Mouse (Mus musculus) megakaryocyte, adult 5-6 weeks (primary cell): ENCODE measurements around the gene Vmn1r45. TPM values are rescaled to one million over a fixed set of nuclear protein-coding genes. Genes with fewer than 3 reads are reported as not detected.
"Not testable (repeated sequence)": the region's sequence is repeated elsewhere in the genome, so short reads cannot be mapped to it uniquely, and the experiment has no call there.

ENCODE experiments used
- ATAC-seq: 2 replicates; pipeline ENCODE4 v1.8.0; 2016; ENCODE audit warnings: mild to moderate bottlenecking, inconsistent platforms; ENCODE audit not compliant: poor library complexity, severe bottlenecking
- total RNA-seq, 2 experiments: library from RNA; stranded (forward) in 1 of 2; stranded (reverse) in 1 of 2; fragments of 153-499, 151-499 nt in 1 of 2; fragments of 221-1000, 200-1000 nt in 1 of 2; gene quantifications; 2 replicates each; pipeline versions ENCODE4 v1.2.3 to v1.2.4; 2015 to 2017

The Vmn1r45 gene
- total RNA-seq (2015), result not detected in 2 replicates
- total RNA-seq (2017), result not detected in 2 replicates

- not testable (repeated sequence) for ATAC-seq
Observed at GRCm38 (mm10) chr6:89940498-89940897, at the start of gene Vmn1r45. Vmn1r45 (minus strand) TSS chr6:89940598.

DNA sequence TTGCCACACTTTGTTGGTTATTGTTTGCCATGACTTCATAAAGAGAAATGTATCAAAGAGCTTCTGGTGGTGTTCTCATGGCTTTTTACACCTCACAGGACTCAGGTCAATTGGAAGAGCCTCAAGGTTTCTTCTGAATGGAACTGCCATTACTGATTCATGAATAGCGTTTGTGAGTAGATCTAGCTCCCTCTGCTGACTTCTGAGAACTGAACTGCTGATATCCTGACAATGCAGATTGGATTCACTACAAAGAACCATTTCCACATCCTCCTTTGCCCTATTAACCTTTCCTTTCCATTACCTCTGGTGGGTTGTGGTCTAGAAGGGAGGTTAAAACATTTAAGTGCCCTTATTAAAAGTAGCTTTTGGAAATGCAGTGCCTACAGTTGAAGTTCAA, 45.6 kb upstream of the Vmn1r45 start:
- no peak for ATAC-seq

- no peak for ATAC-seq
Observed at GRCm38 (mm10) chr6:89969013-89969412, 28.6 kb upstream of the Vmn1r45 start, which contains the start of gene Vmn1r46. Vmn1r46 (plus strand) TSS chr6:89969313.

- no peak for ATAC-seq
Observed at GRCm38 (mm10) chr6:89966341-89966740, 25.9 kb upstream of the Vmn1r45 start.

- no peak for ATAC-seq
Observed at GRCm38 (mm10) chr6:89953556-89953955, 13.2 kb upstream of the Vmn1r45 start.

DNA sequence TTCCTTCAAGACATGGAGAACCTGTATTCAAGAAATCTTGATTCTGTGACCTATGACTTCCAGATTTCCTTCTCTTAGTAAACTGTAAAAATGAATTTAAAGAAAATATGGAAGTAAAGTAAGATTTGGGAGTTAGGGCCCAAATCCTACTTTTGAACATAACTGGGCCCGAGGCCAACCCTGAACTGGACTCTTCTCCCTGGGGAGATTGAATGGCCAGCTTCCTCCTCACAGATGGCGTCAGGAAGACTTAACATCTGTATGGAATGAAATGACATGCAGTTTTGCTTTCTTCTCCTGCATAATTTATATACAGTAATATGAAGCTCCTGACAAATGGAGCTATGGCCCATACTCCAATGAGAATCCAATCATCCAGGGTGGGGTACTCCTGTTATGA, 528 bp upstream of the Vmn1r45 start:
- no peak for ATAC-seq

- no peak for ATAC-seq
Observed at GRCm38 (mm10) chr6:89883812-89884211, 56.6 kb downstream of the Vmn1r45 start.

GRCm38 (mm10) chr6:89883360-89883759, 57.0 kb downstream of the Vmn1r45 start, which contains the start of gene Vmn1r44:
Vmn1r44 (plus strand) TSS chr6:89883660.
- no peak for ATAC-seq

Other genes starting within 250 kb of the Vmn1r45 start
- gene Vmn1r40, start 233.1 kb downstream of the Vmn1r45 start, total RNA-seq (2015), result not detected in 2 replicates
- gene Vmn1r40, start 233.1 kb downstream of the Vmn1r45 start, total RNA-seq (2017), result not detected in 2 replicates
- not detected in 2 replicates for gene Vmn1r41, start 199.8 kb downstream of the Vmn1r45 start, total RNA-seq (2015)
- gene Vmn1r41, start 199.8 kb downstream of the Vmn1r45 start, total RNA-seq (2017), result not detected in 2 replicates
- gene Vmn1r42, start 64.2 kb downstream of the Vmn1r45 start, total RNA-seq (2015), result not detected in 2 replicates
- not detected in 2 replicates for gene Vmn1r42, start 64.2 kb downstream of the Vmn1r45 start, total RNA-seq (2017)
- gene Vmn1r43, start 64.2 kb downstream of the Vmn1r45 start, total RNA-seq (2015), result not detected in 2 replicates
- gene Vmn1r43, start 64.2 kb downstream of the Vmn1r45 start, total RNA-seq (2017), result not detected in 2 replicates
- not detected in 2 replicates for gene Vmn1r44, start 56.9 kb downstream of the Vmn1r45 start, total RNA-seq (2015)
- not detected in 2 replicates for gene Vmn1r44, start 56.9 kb downstream of the Vmn1r45 start, total RNA-seq (2017)
- not detected in 2 replicates for gene Vmn1r46, start 28.7 kb upstream of the Vmn1r45 start, total RNA-seq (2015)
- gene Vmn1r46, start 28.7 kb upstream of the Vmn1r45 start, total RNA-seq (2017), result not detected in 2 replicates
- gene Vmn1r47, start 75.5 kb upstream of the Vmn1r45 start, total RNA-seq (2015), result not detected in 2 replicates
- gene Vmn1r47, start 75.5 kb upstream of the Vmn1r45 start, total RNA-seq (2017), result not detected in 2 replicates
- not detected in 2 replicates for gene Vmn1r48, start 96.2 kb upstream of the Vmn1r45 start, total RNA-seq (2015)
- gene Vmn1r48, start 96.2 kb upstream of the Vmn1r45 start, total RNA-seq (2017), result not detected in 2 replicates
- not detected in 2 replicates for gene Vmn1r49, start 137.9 kb upstream of the Vmn1r45 start, total RNA-seq (2015)
- not detected in 2 replicates for gene Vmn1r49, start 137.9 kb upstream of the Vmn1r45 start, total RNA-seq (2017)
- not detected in 2 replicates for gene Vmn1r50, start 160.8 kb upstream of the Vmn1r45 start, total RNA-seq (2015)
- not detected in 2 replicates for gene Vmn1r50, start 160.8 kb upstream of the Vmn1r45 start, total RNA-seq (2017)
- gene Vmn1r51, start 182.0 kb upstream of the Vmn1r45 start, total RNA-seq (2015), result not detected in 2 replicates
- gene Vmn1r51, start 182.0 kb upstream of the Vmn1r45 start, total RNA-seq (2017), result not detected in 2 replicates
- gene Vmn1r52, start 234.2 kb upstream of the Vmn1r45 start, total RNA-seq (2015), result not detected in 2 replicates
- gene Vmn1r52, start 234.2 kb upstream of the Vmn1r45 start, total RNA-seq (2017), result not detected in 2 replicates